Mouse (Mus musculus) myocyte (in vitro differentiated cells): ENCODE measurements around the gene Gpc5. TPM values are rescaled to one million over a fixed set of nuclear protein-coding genes. Genes with fewer than 3 reads are reported as not detected.

Experiments
- H3K27me3 ChIP-seq: one replicate; pipeline ENCODE4 v1.6.1; 2011; ENCODE audit not compliant: control insufficient read depth, insufficient read depth, insufficient read length
- H3K36me3 ChIP-seq: one replicate; pipeline ENCODE4 v1.6.1; 2011; ENCODE audit not compliant: control insufficient read depth, insufficient read depth
- H3K4me2 ChIP-seq: one replicate; pipeline ENCODE4 v1.6.1; 2011; ENCODE audit warnings: low read depth, control low read depth
- H3K4me3 ChIP-seq: one replicate; pipeline ENCODE4 v1.5.1; 2011; ENCODE audit warnings: mild to moderate bottlenecking, control low read depth, moderate library complexity
- H3K79me2 ChIP-seq: one replicate; pipeline ENCODE4 v1.6.1; 2011; ENCODE audit not compliant: control insufficient read depth, insufficient read depth
- H3ac ChIP-seq: one replicate; pipeline ENCODE4 v1.6.1; 2011; ENCODE audit not compliant: control insufficient read depth, insufficient read length
- CEBPB ChIP-seq: IDR thresholded peaks from 2 replicates; pipeline ENCODE4 v1.6.1; 2011; ENCODE audit warnings: mild to moderate bottlenecking, moderate library complexity; ENCODE audit not compliant: poor library complexity, insufficient read depth, severe bottlenecking
- E2F4 ChIP-seq: IDR thresholded peaks from one replicate; pipeline ENCODE4 v1.6.1; 2011; ENCODE audit warnings: mild to moderate bottlenecking, control low read depth, moderate library complexity; ENCODE audit not compliant: insufficient read depth
- MAX ChIP-seq: IDR thresholded peaks from one replicate; pipeline ENCODE4 v1.6.1; 2011; ENCODE audit warnings: low read depth, mild to moderate bottlenecking, control low read depth
- MYOD1 ChIP-seq, 3 experiments: IDR thresholded peaks; one replicate each; pipeline ENCODE4 v1.6.1; 2011; ENCODE audit warnings: control low read depth in 2 of 3, low read depth in 2 of 3, mild to moderate bottlenecking in 2 of 3, moderate library complexity in 1 of 3; ENCODE audit not compliant: insufficient read length in 2 of 3, control insufficient read depth in 1 of 3
- MYOG ChIP-seq, 3 experiments: IDR thresholded peaks; one replicate each; pipeline ENCODE4 v1.6.1; 2011; ENCODE audit warnings: control low read depth in 2 of 3, low read depth in 2 of 3, mild to moderate bottlenecking in 2 of 3; ENCODE audit not compliant: insufficient read length in 2 of 3, control insufficient read depth in 1 of 3, insufficient read depth in 1 of 3
- POLR2A ChIP-seq: IDR thresholded peaks from one replicate; pipeline ENCODE4 v1.6.1; 2011; ENCODE audit warnings: low read depth, mild to moderate bottlenecking, control low read depth, moderate library complexity; ENCODE audit not compliant: insufficient read length
- POLR2AphosphoS2 ChIP-seq: IDR thresholded peaks from one replicate; pipeline ENCODE4 v1.6.1; 2011; ENCODE audit warnings: low read depth, control low read depth; ENCODE audit not compliant: insufficient read length
- REST ChIP-seq: IDR thresholded peaks from one replicate; pipeline ENCODE4 v1.6.1; 2011; ENCODE audit warnings: mild to moderate bottlenecking, control low read depth, moderate library complexity; ENCODE audit not compliant: insufficient read depth, insufficient read length
- SRF ChIP-seq: IDR thresholded peaks from one replicate; pipeline ENCODE4 v1.6.1; 2011; ENCODE audit warnings: low read depth; ENCODE audit not compliant: control insufficient read depth, insufficient read length
- TCF12 ChIP-seq: IDR thresholded peaks from one replicate; pipeline ENCODE4 v1.6.1; 2011; ENCODE audit warnings: mild to moderate bottlenecking, control low read depth; ENCODE audit not compliant: poor library complexity, insufficient read depth, severe bottlenecking
- TCF3 ChIP-seq: IDR thresholded peaks from one replicate; pipeline ENCODE4 v1.6.1; 2011; ENCODE audit warnings: low read depth, control low read depth; ENCODE audit not compliant: insufficient read length
- USF1 ChIP-seq: IDR thresholded peaks from one replicate; pipeline ENCODE4 v1.6.1; 2011; ENCODE audit warnings: low read depth, mild to moderate bottlenecking, control low read depth, moderate library complexity
- polyA plus RNA-seq: library from polyadenylated mRNA; unstranded; fragments of >200 nt; fragmentation: generic; extraction: Trizol; gene quantifications from one replicate; pipeline ENCODE4 v1.2.1, GENCODE M21; 2012; ENCODE audit warnings: missing spikeins

Gpc5 gene
- polyA plus RNA-seq, 1 experiment: not detected

DNA sequence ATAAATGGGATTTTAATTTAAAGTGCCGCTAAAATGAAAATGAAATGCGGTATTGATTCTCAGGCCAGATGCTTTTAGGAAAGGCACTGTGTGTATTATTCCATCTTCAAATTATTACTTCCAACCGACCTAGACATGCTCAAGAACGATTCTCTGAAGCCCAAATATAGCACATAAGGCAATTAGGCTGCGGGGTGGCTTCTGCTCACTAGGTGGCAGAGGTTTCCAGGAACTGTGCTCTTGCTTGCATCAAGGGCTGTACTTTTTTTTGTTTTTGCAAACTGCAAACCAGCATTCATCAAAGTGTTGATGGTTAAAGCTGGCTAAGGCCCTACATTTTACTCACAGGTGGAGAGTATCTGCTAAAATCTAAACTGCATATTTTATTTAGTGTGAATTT lies 375.9 kb downstream of the Gpc5 start:
- Histone ChIP-seq H3K4me2 (no peak overlapping the region), H3K27me3 (no peaks in the 10 kb centered on the region), H3ac (no peak overlapping the region), H3K79me2 (no peaks in the 10 kb centered on the region), H3K4me3 (no peak overlapping the region), H3K36me3 (no peaks in the 10 kb centered on the region)
- TF ChIP-seq TCF3: no peak
- TF ChIP-seq REST: no peak
- no peak for TF ChIP-seq TCF12
- TF ChIP-seq E2F4: no peak
- TF ChIP-seq POLR2A: no peak
- no peak for TF ChIP-seq POLR2AphosphoS2
- no peak for TF ChIP-seq MYOD1 (IDR thresholded peaks at IDR 0.05; ENCODE audit: control insufficient read depth in 1 of 3, insufficient read length in 2 of 3, low read depth in 2 of 3)
- no peak for TF ChIP-seq MAX
- TF ChIP-seq USF1: no peak
- TF ChIP-seq MYOG (IDR thresholded peaks at IDR 0.05; ENCODE audit: control insufficient read depth in 1 of 3, insufficient read depth in 1 of 3, insufficient read length in 2 of 3, low read depth in 2 of 3): no peak
- TF ChIP-seq CEBPB: no peak
- TF ChIP-seq SRF: no peak

DNA sequence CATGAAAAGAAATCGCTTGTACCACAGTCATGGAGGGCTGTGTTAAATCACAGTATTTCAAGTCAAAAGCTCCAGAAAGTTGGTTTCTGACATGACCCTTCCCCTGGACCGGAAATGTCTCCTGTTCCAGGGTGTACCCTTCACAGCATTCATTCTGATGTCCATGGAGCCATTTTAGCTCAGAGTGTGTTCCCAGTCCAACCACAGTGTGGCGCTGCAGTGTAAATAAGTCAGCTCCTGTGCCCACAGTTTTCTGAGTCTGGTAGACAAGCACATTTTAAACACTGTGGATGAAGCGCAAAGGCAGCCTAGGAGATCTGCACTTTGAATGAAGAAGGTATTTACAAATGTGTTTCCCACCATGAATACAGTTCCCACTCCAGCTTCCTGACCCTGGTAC lies 383.2 kb downstream of the Gpc5 start:
- Histone ChIP-seq H3K4me3 (no peak overlapping the region), H3K4me2 (no peak overlapping the region), H3ac (no peak overlapping the region), H3K79me2 (no peaks in the 10 kb centered on the region), H3K27me3 (no peaks in the 10 kb centered on the region), H3K36me3 (no peaks in the 10 kb centered on the region)
- no peak for TF ChIP-seq TCF3
- TF ChIP-seq MYOD1 (IDR thresholded peaks at IDR 0.05; ENCODE audit: control insufficient read depth in 1 of 3, insufficient read length in 2 of 3, low read depth in 2 of 3): no peak
- no peak for TF ChIP-seq TCF12
- no peak for TF ChIP-seq POLR2A
- TF ChIP-seq MYOG (IDR thresholded peaks at IDR 0.05; ENCODE audit: control insufficient read depth in 1 of 3, insufficient read depth in 1 of 3, insufficient read length in 2 of 3, low read depth in 2 of 3): no peak
- TF ChIP-seq REST: no peak

DNA sequence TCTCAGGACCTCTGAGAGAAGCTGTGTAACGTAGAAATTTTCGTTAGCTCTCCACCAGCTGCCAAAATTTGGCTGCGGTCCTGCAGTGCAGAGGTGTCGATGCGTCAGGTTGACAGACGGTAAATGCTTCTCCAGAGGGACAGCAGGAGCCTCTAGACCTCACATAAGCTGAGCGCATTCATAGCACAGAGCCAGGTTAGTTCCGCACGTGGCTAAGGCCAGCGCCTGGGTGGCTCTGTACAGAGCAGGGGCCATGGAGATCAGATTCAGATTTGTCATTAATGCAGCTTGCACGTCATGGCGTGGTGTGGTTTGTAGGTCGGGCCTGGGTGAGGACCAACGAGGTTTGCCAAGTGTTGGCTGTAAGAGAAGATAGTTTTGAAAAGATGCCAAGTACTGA lies 385.3 kb downstream of the Gpc5 start:
- Histone ChIP-seq H3K4me2 (no peak overlapping the region), H3K36me3 (no peaks in the 10 kb centered on the region), H3K79me2 (no peaks in the 10 kb centered on the region), H3K4me3 (no peak overlapping the region), H3ac (no peak overlapping the region), H3K27me3 (no peaks in the 10 kb centered on the region)
- TF ChIP-seq POLR2A (no peak), REST (no peak), TCF3 (no peak), USF1 (no peak), MYOD1 (IDR thresholded peaks at IDR 0.05; ENCODE audit: control insufficient read depth in 1 of 3, insufficient read length in 2 of 3, low read depth in 2 of 3) (no peak), MAX (no peak), TCF12 (no peak), SRF (no peak), E2F4 (no peak), POLR2AphosphoS2 (no peak), MYOG (IDR thresholded peaks at IDR 0.05; ENCODE audit: control insufficient read depth in 1 of 3, insufficient read depth in 1 of 3, insufficient read length in 2 of 3, low read depth in 2 of 3) (no peak), CEBPB (no peak)

DNA sequence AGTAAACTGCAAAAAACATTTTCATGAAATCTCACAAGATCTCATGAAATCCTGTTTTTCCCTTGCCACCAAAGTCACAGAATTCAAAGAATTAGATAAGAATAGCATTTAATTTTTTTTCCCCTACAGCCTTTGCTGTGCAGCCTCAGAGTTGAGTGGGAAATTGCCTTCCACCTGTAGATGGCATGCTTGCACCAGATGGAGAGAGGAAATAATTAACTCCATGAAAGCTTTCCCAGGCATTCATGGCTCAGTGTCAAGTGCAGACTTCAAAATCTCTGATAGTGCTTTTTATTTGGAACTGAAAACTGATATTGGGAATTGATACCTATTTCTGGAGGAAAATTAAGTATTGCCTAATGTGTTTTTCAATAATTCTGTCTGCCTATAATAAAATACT lies 393.1 kb downstream of the Gpc5 start:
- H3K27me3 ChIP-seq: no peaks in the 10 kb centered on the region
- no peak overlapping the region for H3K4me3 ChIP-seq
- TF ChIP-seq MYOD1 (IDR thresholded peaks at IDR 0.05; ENCODE audit: control insufficient read depth in 1 of 3, insufficient read length in 2 of 3, low read depth in 2 of 3): no peak
- no peak for TF ChIP-seq USF1
- TF ChIP-seq POLR2A: no peak
- no peak for TF ChIP-seq SRF
- TF ChIP-seq TCF12: no peak
- no peak for TF ChIP-seq MAX
- no peak for TF ChIP-seq MYOG (IDR thresholded peaks at IDR 0.05; ENCODE audit: control insufficient read depth in 1 of 3, insufficient read depth in 1 of 3, insufficient read length in 2 of 3, low read depth in 2 of 3)
- TF ChIP-seq CEBPB: no peak
- no peak for TF ChIP-seq TCF3
- no peak for TF ChIP-seq POLR2AphosphoS2
- TF ChIP-seq REST: no peak
- no peak for TF ChIP-seq E2F4
- no peak overlapping the region for H3K4me2 ChIP-seq
- H3K79me2 ChIP-seq: no peaks in the 10 kb centered on the region
- H3K36me3 ChIP-seq: no peaks in the 10 kb centered on the region
- no peak overlapping the region for H3ac ChIP-seq

DNA sequence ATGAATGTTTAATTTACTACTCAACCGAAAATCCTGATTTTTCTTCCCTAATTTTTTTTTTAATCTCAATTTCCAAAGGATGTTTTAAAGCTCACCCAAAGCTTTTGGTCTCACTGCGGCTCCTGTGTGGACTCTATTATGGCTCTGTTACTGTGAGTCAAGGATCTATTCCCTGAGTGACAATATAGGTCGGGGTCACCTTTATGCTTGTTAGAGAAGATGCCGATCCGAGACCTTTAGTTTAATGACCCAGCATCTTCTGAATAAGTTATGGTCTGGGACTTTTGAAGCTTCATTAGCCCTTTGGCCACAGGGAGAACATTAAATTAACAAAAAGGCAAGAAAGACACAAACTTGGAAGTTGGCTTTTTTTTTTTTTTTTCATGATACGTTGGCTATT lies 408.8 kb downstream of the Gpc5 start:
- no peak overlapping the region for H3K4me2 ChIP-seq
- TF ChIP-seq CEBPB (no peak), USF1 (no peak), POLR2A (no peak), E2F4 (no peak), POLR2AphosphoS2 (no peak), TCF12 (no peak), MYOG (IDR thresholded peaks at IDR 0.05; ENCODE audit: control insufficient read depth in 1 of 3, insufficient read depth in 1 of 3, insufficient read length in 2 of 3, low read depth in 2 of 3) (no peak), TCF3 (no peak), SRF (no peak), MYOD1 (IDR thresholded peaks at IDR 0.05; ENCODE audit: control insufficient read depth in 1 of 3, insufficient read length in 2 of 3, low read depth in 2 of 3) (no peak), REST (no peak), MAX (no peak)
- H3K36me3 ChIP-seq: no peaks in the 10 kb centered on the region
- H3K27me3 ChIP-seq: no peaks in the 10 kb centered on the region
- no peaks in the 10 kb centered on the region for H3K79me2 ChIP-seq
- H3ac ChIP-seq: no peak overlapping the region
- H3K4me3 ChIP-seq: no peak overlapping the region
